ENCODE assay signal across 10 mouse cellular contexts in genomic region chr15:11966367-11966766, GRCm38 (mm10). TPM values are rescaled to one million over a fixed set of nuclear protein-coding genes. Genes with fewer than 3 reads are reported as not detected.
A peak's percentile ranks its signal among the peaks of the same experiment; 100 is the strongest.
DNase-seq lines count a peak whose midpoint lies in the region; ATAC-seq and TF ChIP-seq lines count a peak whose summit lies in the region.
"Had no signal": no experiment of that assay in that cellular context is flagged by ENCODE, and none has a peak within 500 bp of the region (broad histone marks: within the 10 kb centered on the region; RNA-seq: fewer than 3 reads in every experiment).

No protein-coding gene starts in this region.

- H3K9me3 ChIP-seq in forebrain, embryonic 11.5 days (ENCODE audit: control insufficient read depth, low read length), result no peaks in the 10 kb centered on the region
- H3K9me3 ChIP-seq in forebrain, embryonic 13.5 days (replicated peaks), result no peaks in the 10 kb centered on the region
- no peaks in the 10 kb centered on the region for H3K9me3 ChIP-seq in ES-E14 (ENCODE audit: control insufficient read depth, insufficient read depth, low read depth, low read length)
- no peaks in the 10 kb centered on the region for H3K9me3 ChIP-seq in limb, embryonic 11.5 days (ENCODE audit: control insufficient read depth, low read length)
- H3K9me3 ChIP-seq: heart, embryonic 13.5 days; midbrain, embryonic 12.5 days had no signal

- DNase-seq in forebrain, embryonic 11.5 days (ENCODE audit: low spot score), result peak; percentile 58
- DNase-seq in left cerebral cortex, postnatal 4 days, result peak; percentile 31
- no peak for DNase-seq in left cerebral cortex, adult 8-10 months (ENCODE audit: low spot score in 2 of 2)
- peak; percentile 22 for DNase-seq in ES-E14 (ENCODE audit: low read depth, low spot score)
- DNase-seq in embryo, embryonic 11 days, result peak; percentile 55
- DNase-seq in limb, embryonic 11.5 days (ENCODE audit: low spot score), result peak; percentile 66
- DNase-seq in thymus, postnatal 25 days, result peak; percentile 40

- no peak overlapping the region for H3K27ac ChIP-seq in forebrain, embryonic 11.5 days (ENCODE audit: low read depth, low read length)
- H3K27ac ChIP-seq in forebrain, embryonic 13.5 days, result no peak overlapping the region
- no peak overlapping the region for H3K27ac ChIP-seq in ES-E14 (ENCODE audit: insufficient read depth, low read depth, low read length, poor library complexity, severe bottlenecking)
- H3K27ac ChIP-seq in limb, embryonic 11.5 days (replicated peaks; ENCODE audit: low read depth, low read length), result no peak overlapping the region
- H3K27ac ChIP-seq: heart, embryonic 13.5 days; midbrain, embryonic 12.5 days had no signal

- 12% methylated on average over 4 of the region's 4 CpGs for whole genome bisulfite sequencing in forebrain, embryonic 11.5 days
- 10% methylated on average over 4 of the region's 4 CpGs for WGBS in forebrain, embryonic 13.5 days
- WGBS in limb, embryonic 11.5 days, result 16% methylated on average over 4 of the region's 4 CpGs

- no peaks in the 10 kb centered on the region for H3K4me1 ChIP-seq in forebrain, embryonic 11.5 days (replicated peaks; ENCODE audit: control insufficient read depth, insufficient read depth, low read length)
- H3K4me1 ChIP-seq in forebrain, embryonic 13.5 days, result no peaks in the 10 kb centered on the region
- no peaks in the 10 kb centered on the region for H3K4me1 ChIP-seq in ES-E14 (ENCODE audit: control insufficient read depth in 2 of 2, insufficient read depth in 2 of 2, low read length in 2 of 2, poor library complexity in 1 of 2)
- no peaks in the 10 kb centered on the region for H3K4me1 ChIP-seq in limb, embryonic 11.5 days (ENCODE audit: control insufficient read depth, insufficient read depth, low read length)
- H3K4me1 ChIP-seq: heart, embryonic 13.5 days; midbrain, embryonic 12.5 days had no signal

- no peak overlapping the region for H3K4me3 ChIP-seq in forebrain, embryonic 11.5 days (ENCODE audit: low read depth, low read length)
- H3K4me3 ChIP-seq in forebrain, embryonic 13.5 days, result no peak overlapping the region
- H3K4me3 ChIP-seq in ES-E14 (ENCODE audit: insufficient read depth in 1 of 2, low read depth in 1 of 2, low read length in 2 of 2, poor library complexity in 1 of 2, severe bottlenecking in 1 of 2), result no peak overlapping the region
- H3K4me3 ChIP-seq in limb, embryonic 11.5 days (ENCODE audit: low read depth, low read length), result no peak overlapping the region
- H3K4me3 ChIP-seq: heart, embryonic 13.5 days; midbrain, embryonic 12.5 days had no signal

- no peak for ATAC-seq in forebrain, embryonic 11.5 days (replicated peaks; ENCODE audit: low FRiP score)
- ATAC-seq in forebrain, embryonic 13.5 days, result no peak
- no peak for ATAC-seq in limb, embryonic 11.5 days (ENCODE audit: insufficient number of reproducible peaks, low FRiP score, low TSS enrichment, low read depth)

- no peaks in the 10 kb centered on the region for H3K36me3 ChIP-seq in forebrain, embryonic 11.5 days (ENCODE audit: control insufficient read depth, insufficient read depth, low read length)
- H3K36me3 ChIP-seq in forebrain, embryonic 13.5 days (ENCODE audit: poor library complexity, severe bottlenecking), result no peaks in the 10 kb centered on the region
- H3K36me3 ChIP-seq in ES-E14 (ENCODE audit: control insufficient read depth, insufficient read depth, low read length, poor library complexity, severe bottlenecking), result no peaks in the 10 kb centered on the region
- H3K36me3 ChIP-seq in limb, embryonic 11.5 days (ENCODE audit: control insufficient read depth, insufficient read depth, low read length), result no peaks in the 10 kb centered on the region; the same call in 1 of the 2 replicates
- H3K36me3 ChIP-seq: heart, embryonic 13.5 days; midbrain, embryonic 12.5 days had no signal

- in situ Hi-C loops in ES-E14 (cut with MboI; ENCODE audit: low sequenced_read_pairs in 2 of 2, unreplicated experiment in 2 of 2), result loop anchor here (5.0 to 25.0 kb wide), 5 partner anchors 212 to 562 kb away; no protein-coding TSS in a partner anchor

- H3K27me3 ChIP-seq in forebrain, embryonic 11.5 days (ENCODE audit: control insufficient read depth, insufficient read depth, low read length), result no peaks in the 10 kb centered on the region
- H3K27me3 ChIP-seq in forebrain, embryonic 13.5 days, result no peaks in the 10 kb centered on the region
- H3K27me3 ChIP-seq in limb, embryonic 11.5 days (ENCODE audit: control insufficient read depth, insufficient read depth, low read length), result no peaks in the 10 kb centered on the region
- H3K27me3 ChIP-seq: heart, embryonic 13.5 days; midbrain, embryonic 12.5 days had no signal

- intact Hi-C loops in left cerebral cortex, postnatal 4 days (cut with DNase I), result loop anchor here (2.0 to 5.0 kb wide), 3 partner anchors 376 to 558 kb away; no protein-coding TSS in a partner anchor

- H3K9ac ChIP-seq in forebrain, embryonic 11.5 days (ENCODE audit: low read length), result no peak overlapping the region
- H3K9ac ChIP-seq in forebrain, embryonic 13.5 days, result no peak overlapping the region
- H3K9ac ChIP-seq in ES-E14 (ENCODE audit: insufficient read depth, low read depth, low read length, poor library complexity, severe bottlenecking), result no peak overlapping the region
- no peak overlapping the region for H3K9ac ChIP-seq in limb, embryonic 11.5 days (ENCODE audit: low read length)
- H3K9ac ChIP-seq: heart, embryonic 13.5 days; midbrain, embryonic 12.5 days had no signal

- H3K4me2 ChIP-seq in forebrain, embryonic 11.5 days (ENCODE audit: low read depth, low read length, severe bottlenecking), result no peak overlapping the region
- H3K4me2 ChIP-seq in forebrain, embryonic 13.5 days, result no peak overlapping the region
- no peak overlapping the region for H3K4me2 ChIP-seq in limb, embryonic 11.5 days (ENCODE audit: low read depth, severe bottlenecking)
- H3K4me2 ChIP-seq: heart, embryonic 13.5 days; midbrain, embryonic 12.5 days had no signal

TF ChIP-seq in ES-E14, 5 proteins besides CTCF, POLR2A, EP300 and RAD21:
- 0 out of 2 replicates have a peak, but pooled peaks have one; percentile 57 for TF ChIP-seq ZNF384 (IDR thresholded peaks at IDR 0.05; ENCODE audit: low read depth, low read length)
- TF ChIP-seq ZC3H11A (IDR thresholded peaks at IDR 0.05; ENCODE audit: borderline replicate concordance, low read depth, low read length), result peak; percentile 90
- no peak for TF ChIP-seq MAFK (IDR thresholded peaks at IDR 0.05; ENCODE audit: insufficient read depth, low read depth, low read length)
- TF ChIP-seq CHD2 (IDR thresholded peaks at IDR 0.05; ENCODE audit: low read depth, low read length), result no peak
- no peak for TF ChIP-seq HCFC1 (IDR thresholded peaks at IDR 0.05; ENCODE audit: borderline replicate concordance, insufficient read depth, low read length)

RNA-seq across cellular contexts. Expression of gene Sub1, which starts 30.4 kb away (rescaled TPM):
- 627 and 726 TPM in 2 replicates for polyA plus RNA-seq in forebrain, embryonic 11.5 days (2014; fragmentation: Nextera tagmentation; extraction: Ambion mirVana)
- polyA plus RNA-seq in forebrain, embryonic 13.5 days (2015; fragmentation: Nextera tagmentation; extraction: Ambion mirVana), result 555 and 645 TPM in 2 replicates
- 100 to 1,000 TPM; 291 to 292 TPM for total RNA-seq in left cerebral cortex, postnatal 4 days (2021)
- total RNA-seq in left cerebral cortex, adult 8-10 months (2022), result 100 to 1,000 TPM; 276 to 318 (median 297) TPM
- total RNA-seq in ES-E14 (2012; rRNA removed), result 212 and 301 TPM in 2 replicates
- polyA plus RNA-seq in limb, embryonic 11.5 days (2014; fragmentation: Nextera tagmentation; extraction: Ambion mirVana), result 1,109 and 1,116 TPM in 2 replicates

RNA-seq across cellular contexts. Expression of gene Npr3, which starts 59.3 kb away (rescaled TPM):
- polyA plus RNA-seq in forebrain, embryonic 11.5 days (2014; fragmentation: Nextera tagmentation; extraction: Ambion mirVana), result 2.3 and 2.8 TPM in 2 replicates
- polyA plus RNA-seq in forebrain, embryonic 13.5 days (2015; fragmentation: Nextera tagmentation; extraction: Ambion mirVana), result 0.59 and 1.6 TPM in 2 replicates
- total RNA-seq in left cerebral cortex, postnatal 4 days (2021), result 10 to 100 TPM; 12.4 to 13.1 TPM
- 10 to 100 TPM in 3 of 4 experiments, 1 to 10 TPM in 1; 9.4 to 11.6 (median 10.6) TPM for total RNA-seq in left cerebral cortex, adult 8-10 months (2022)
- total RNA-seq in ES-E14 (2012; rRNA removed), result 3.3 and 3.4 TPM in 2 replicates
- polyA plus RNA-seq in limb, embryonic 11.5 days (2014; fragmentation: Nextera tagmentation; extraction: Ambion mirVana), result 1.8 and 2.2 TPM in 2 replicates

Comparison
In these comparisons a context has a peak if more than half of its experiments do, and no peak if none do; other contexts are left out.
1. DNase-seq: peak in forebrain, embryonic 11.5 days (single experiment), left cerebral cortex, postnatal 4 days (single experiment), ES-E14 (single experiment), embryo, embryonic 11 days (single experiment), limb, embryonic 11.5 days (single experiment) and thymus, postnatal 25 days (single experiment); none in left cerebral cortex, adult 8-10 months (0 of 2).